Mouse (Mus musculus): ENCODE data around the gene Gabpb2. TPM values are rescaled to one million over a fixed set of nuclear protein-coding genes. Genes with fewer than 3 reads are reported as not detected.

Gabpb2 gene
- total RNA-seq (2014; rRNA removed; ENCODE audit: low replicate concordance), result 6.6 and 7.2 TPM in 2 replicates
- polyA plus RNA-seq (2015; fragmentation: Nextera tagmentation; extraction: Ambion mirVana), result 3.1 TPM in 2 replicates

GRCm38 (mm10) chr3:95217255-95218134, at the start of gene Gabpb2:
TSS of gene Gabpb2 (minus strand) at chr3:95217916.
- Histone ChIP-seq H3K9ac (replicated peaks; ENCODE audit: low read depth, low read length) (peak within 1 kb of the TSS; percentile 87), H3K9me3 (replicated peaks; ENCODE audit: control insufficient read depth, low read length) (no peaks in the 10 kb centered on the region), H3K4me1 (ENCODE audit: control insufficient read depth, insufficient read depth) (peaks cover 11% of the 10 kb centered on the region; the same call in 1 of the 2 replicates), H3K27ac (ENCODE audit: low read depth) (peak within 1 kb of the TSS; percentile 98), H3K36me3 (replicated peaks; ENCODE audit: control insufficient read depth, insufficient read depth, low read length) (peaks cover 34% of the 10 kb centered on the region), H3K27me3 (ENCODE audit: control insufficient read depth, insufficient read depth, low read length) (no peaks in the 10 kb centered on the region), H3K4me3 (ENCODE audit: low read depth, low read length) (peak within 1 kb of the TSS; percentile 84), H3K4me2 (ENCODE audit: low read depth, low read length) (peak within 1 kb of the TSS; percentile 63)
- DNase-seq (ENCODE audit: low spot score) (peak; percentile 94), ATAC-seq (ENCODE audit: insufficient read depth, low read depth) (peak; percentile 91)
- WGBS, result under 1% methylated on average over 55 of the region's 56 CpGs
- TF ChIP-seq EP300 (IDR thresholded peaks at IDR 0.05; ENCODE audit: low read depth) (peak; percentile 44; the same call in 1 of the 2 replicates), CTCF (IDR thresholded peaks at IDR 0.05; ENCODE audit: low read depth) (peak; percentile 83)

- ATAC-seq (ENCODE audit: insufficient read depth, low read depth), result no peak
- no peak for DNase-seq (ENCODE audit: low spot score)
- Histone ChIP-seq H3K9me3 (replicated peaks; ENCODE audit: control insufficient read depth, low read length) (no peaks in the 10 kb centered on the region), H3K4me1 (ENCODE audit: control insufficient read depth, insufficient read depth) (no peaks in the 10 kb centered on the region), H3K4me2 (ENCODE audit: low read depth, low read length) (no peak overlapping the region), H3K27ac (ENCODE audit: low read depth) (no peak overlapping the region), H3K4me3 (ENCODE audit: low read depth, low read length) (no peak overlapping the region), H3K9ac (replicated peaks; ENCODE audit: low read depth, low read length) (no peak overlapping the region), H3K36me3 (replicated peaks; ENCODE audit: control insufficient read depth, insufficient read depth, low read length) (peaks cover 63% of the 10 kb centered on the region), H3K27me3 (ENCODE audit: control insufficient read depth, insufficient read depth, low read length) (no peaks in the 10 kb centered on the region)
- WGBS, result 95% methylated on average over 3 of the region's 3 CpGs
- no peak for TF ChIP-seq EP300 (IDR thresholded peaks at IDR 0.05; ENCODE audit: low read depth)
- no peak for TF ChIP-seq CTCF (IDR thresholded peaks at IDR 0.05; ENCODE audit: low read depth)
These were observed 48.3 kb upstream of the Gabpb2 start for GRCm38 (mm10) chr3:95266052-95266451.

- 74% methylated on average over 1 of the region's 1 CpGs for WGBS
- H3K36me3 ChIP-seq (replicated peaks; ENCODE audit: control insufficient read depth, insufficient read depth, low read length), result peaks cover 73% of the 10 kb centered on the region
- no peaks in the 10 kb centered on the region for H3K27me3 ChIP-seq (ENCODE audit: control insufficient read depth, insufficient read depth, low read length)
- H3K4me2 ChIP-seq (ENCODE audit: low read depth, low read length), result no peak overlapping the region
- no peak for DNase-seq (ENCODE audit: low spot score)
- ATAC-seq (ENCODE audit: insufficient read depth, low read depth), result no peak
- H3K4me1 ChIP-seq (ENCODE audit: control insufficient read depth, insufficient read depth), result no peaks in the 10 kb centered on the region
- no peak overlapping the region for H3K9ac ChIP-seq (replicated peaks; ENCODE audit: low read depth, low read length)
- H3K4me3 ChIP-seq (ENCODE audit: low read depth, low read length), result no peak overlapping the region
- no peak overlapping the region for H3K27ac ChIP-seq (ENCODE audit: low read depth)
- no peaks in the 10 kb centered on the region for H3K9me3 ChIP-seq (replicated peaks; ENCODE audit: control insufficient read depth, low read length)
- TF ChIP-seq EP300 (IDR thresholded peaks at IDR 0.05; ENCODE audit: low read depth), result no peak
- TF ChIP-seq CTCF (IDR thresholded peaks at IDR 0.05; ENCODE audit: low read depth), result no peak
These were observed 47.0 kb upstream of the Gabpb2 start for GRCm38 (mm10) chr3:95264724-95265123.

- peak; percentile 66 for ATAC-seq (ENCODE audit: insufficient read depth, low read depth)
- H3K4me2 ChIP-seq (ENCODE audit: low read depth, low read length), result no peak overlapping the region
- H3K27ac ChIP-seq (ENCODE audit: low read depth), result no peak overlapping the region
- 49% methylated on average over 11 of the region's 11 CpGs for WGBS
- H3K27me3 ChIP-seq (ENCODE audit: control insufficient read depth, insufficient read depth, low read length), result no peaks in the 10 kb centered on the region
- H3K4me3 ChIP-seq (ENCODE audit: low read depth, low read length), result no peak overlapping the region
- TF ChIP-seq CTCF (IDR thresholded peaks at IDR 0.05; ENCODE audit: low read depth), result peak; percentile 69
- TF ChIP-seq EP300 (IDR thresholded peaks at IDR 0.05; ENCODE audit: low read depth), result no peak
- DNase-seq (ENCODE audit: low spot score), result no peak
- H3K9ac ChIP-seq (replicated peaks; ENCODE audit: low read depth, low read length), result no peak overlapping the region
- peaks cover 77% of the 10 kb centered on the region for H3K36me3 ChIP-seq (replicated peaks; ENCODE audit: control insufficient read depth, insufficient read depth, low read length)
- no peaks in the 10 kb centered on the region for H3K4me1 ChIP-seq (ENCODE audit: control insufficient read depth, insufficient read depth)
- H3K9me3 ChIP-seq (replicated peaks; ENCODE audit: control insufficient read depth, low read length), result no peaks in the 10 kb centered on the region
These were observed 45.5 kb upstream of the Gabpb2 start for GRCm38 (mm10) chr3:95263089-95263739.

GRCm38 (mm10) chr3:95261975-95262374, 44.3 kb upstream of the Gabpb2 start:
- Histone ChIP-seq H3K4me3 (ENCODE audit: low read depth, low read length) (no peak overlapping the region), H3K9me3 (replicated peaks; ENCODE audit: control insufficient read depth, low read length) (no peaks in the 10 kb centered on the region), H3K27ac (ENCODE audit: low read depth) (no peak overlapping the region), H3K9ac (replicated peaks; ENCODE audit: low read depth, low read length) (no peak overlapping the region), H3K36me3 (replicated peaks; ENCODE audit: control insufficient read depth, insufficient read depth, low read length) (peaks cover 77% of the 10 kb centered on the region), H3K4me2 (ENCODE audit: low read depth, low read length) (no peak overlapping the region), H3K27me3 (ENCODE audit: control insufficient read depth, insufficient read depth, low read length) (no peaks in the 10 kb centered on the region), H3K4me1 (ENCODE audit: control insufficient read depth, insufficient read depth) (no peaks in the 10 kb centered on the region)
- no peak for DNase-seq (ENCODE audit: low spot score)
- no peak for TF ChIP-seq CTCF (IDR thresholded peaks at IDR 0.05; ENCODE audit: low read depth)
- TF ChIP-seq EP300 (IDR thresholded peaks at IDR 0.05; ENCODE audit: low read depth), result no peak
- 77% methylated on average over 4 of the region's 4 CpGs for WGBS
- ATAC-seq (ENCODE audit: insufficient read depth, low read depth), result no peak
